Mouse (Mus musculus) lung, postnatal 36 days (tissue): ENCODE data around the gene Asb3.
A peak's percentile ranks its signal among the peaks of the same experiment; 100 is the strongest.

ENCODE experiments used
- DNase-seq: peaks from one replicate; pipeline ENCODE4 v3.0.0; 2022; ENCODE audit warnings: mixed read lengths

Asb3 gene

GRCm38 (mm10) chr11:30885171-30885871, at the start of gene Asb3, which contains the start of gene Gpr75:
Asb3 (plus strand) TSS chr11:30885416.
Gpr75 (plus strand) TSS chr11:30885358.
- DNase-seq: peak; percentile 46

- no peak for DNase-seq
These were observed 46.4 kb upstream of the Asb3 start for GRCm38 (mm10) chr11:30838793-30839192.

- peak; percentile 2 for DNase-seq
These were observed 40.9 kb upstream of the Asb3 start for GRCm38 (mm10) chr11:30844355-30844754.

- no peak for DNase-seq
These were observed 12.8 kb upstream of the Asb3 start for GRCm38 (mm10) chr11:30872425-30872824.

GRCm38 (mm10) chr11:30888153-30888552, 2.9 kb downstream of the Asb3 start:
- no peak for DNase-seq

- DNase-seq: no peak
These were observed 11.0 kb downstream of the Asb3 start for GRCm38 (mm10) chr11:30896201-30896600.

- no peak for DNase-seq
These were observed 14.1 kb downstream of the Asb3 start for GRCm38 (mm10) chr11:30899312-30899711.

GRCm38 (mm10) chr11:30912311-30912710, 27.1 kb downstream of the Asb3 start:
- no peak for DNase-seq

GRCm38 (mm10) chr11:30920641-30921040, 35.4 kb downstream of the Asb3 start:
- no peak for DNase-seq

- no peak for DNase-seq
These were observed 38.1 kb downstream of the Asb3 start for GRCm38 (mm10) chr11:30923283-30923682.

GRCm38 (mm10) chr11:30928079-30928478, 42.9 kb downstream of the Asb3 start:
- DNase-seq: no peak

- no peak for DNase-seq
These were observed 43.3 kb downstream of the Asb3 start for GRCm38 (mm10) chr11:30928498-30928897.

- no peak for DNase-seq
These were observed 58.3 kb downstream of the Asb3 start for GRCm38 (mm10) chr11:30943522-30943921.

GRCm38 (mm10) chr11:30952829-30953228, 67.6 kb downstream of the Asb3 start:
- DNase-seq: no peak

GRCm38 (mm10) chr11:30953469-30954154, 68.4 kb downstream of the Asb3 start:
- DNase-seq: peak; percentile 23

GRCm38 (mm10) chr11:30954279-30954725, 69.1 kb downstream of the Asb3 start, which contains the start of gene Erlec1:
Erlec1 (minus strand) TSS chr11:30954335.
- peak; percentile 89 for DNase-seq

GRCm38 (mm10) chr11:30985237-30985636, 100.0 kb downstream of the Asb3 start:
- DNase-seq: no peak

GRCm38 (mm10) chr11:30985877-30986624, 100.8 kb downstream of the Asb3 start, which contains the start of gene Chac2:
Chac2 (minus strand) TSS chr11:30986350.
- peak; percentile 88 for DNase-seq

GRCm38 (mm10) chr11:30986625-30987017, 101.4 kb downstream of the Asb3 start:
- no peak for DNase-seq

- no peak for DNase-seq
These were observed 111.5 kb downstream of the Asb3 start for GRCm38 (mm10) chr11:30996670-30997069.

GRCm38 (mm10) chr11:30998199-30998598, 113.0 kb downstream of the Asb3 start:
- no peak for DNase-seq

GRCm38 (mm10) chr11:30998704-30999103, 113.5 kb downstream of the Asb3 start:
- DNase-seq: no peak

GRCm38 (mm10) chr11:31000028-31000427, 114.8 kb downstream of the Asb3 start:
- no peak for DNase-seq
